Mouse (Mus musculus) MEL (cell line): ENCODE data around the gene Rxrb. TPM values are rescaled to one million over a fixed set of nuclear protein-coding genes. Genes with fewer than 3 reads are reported as not detected.

Source experiments
- DNase-seq: peaks from one replicate; pipeline ENCODE4 v3.0.0; 2011; ENCODE audit warnings: low read depth, low spot score
- H3K27ac ChIP-seq: 2 replicates; pipeline ENCODE4 v1.5.1; 2012; ENCODE audit warnings: low read depth, mild to moderate bottlenecking, control low read depth, low read length, moderate library complexity; ENCODE audit not compliant: control insufficient read depth
- H3K27me3 ChIP-seq, 2 experiments: fragments of 150-350 bp in 1 of 2; sonication (generic) in 1 of 2; 2 replicates each; pipeline ENCODE4 v1.6.1; 2012; ENCODE audit warnings: low read length in 2 of 2, mild to moderate bottlenecking in 2 of 2, improper control_type of control experiment in 1 of 2, moderate library complexity in 1 of 2; ENCODE audit not compliant: insufficient read depth in 2 of 2, control insufficient read depth in 1 of 2
- H3K36me3 ChIP-seq, 2 experiments: 2 replicates each; pipeline ENCODE4 v1.6.1; 2012 to 2014; ENCODE audit warnings: low read length in 2 of 2, improper control_type of control experiment in 1 of 2, inconsistent platforms in 1 of 2, mild to moderate bottlenecking in 1 of 2; ENCODE audit not compliant: insufficient read depth in 2 of 2, control insufficient read depth in 1 of 2
- H3K4me1 ChIP-seq, 2 experiments: fragments of 150-350 bp in 1 of 2; sonication (generic) in 1 of 2; 2 replicates each; pipeline ENCODE4 v1.6.1; 2012; ENCODE audit warnings: low read length in 2 of 2, improper control_type of control experiment in 1 of 2, mild to moderate bottlenecking in 1 of 2; ENCODE audit not compliant: insufficient read depth in 2 of 2, control insufficient read depth in 1 of 2
- H3K4me3 ChIP-seq, 2 experiments: fragments of 150-350 bp in 1 of 2; sonication (generic) in 1 of 2; 2 replicates each; pipeline ENCODE4 v1.5.1; 2012; ENCODE audit warnings: low read depth in 2 of 2, low read length in 2 of 2, mild to moderate bottlenecking in 2 of 2, moderate library complexity in 2 of 2, control low read depth in 1 of 2, improper control_type of control experiment in 1 of 2; ENCODE audit not compliant: control insufficient read depth in 1 of 2, insufficient read depth in 1 of 2
- H3K79me2 ChIP-seq: 2 replicates; pipeline ENCODE4 v1.6.1; 2012; ENCODE audit warnings: mild to moderate bottlenecking, low read length, moderate library complexity; ENCODE audit not compliant: control insufficient read depth, poor library complexity, insufficient read depth
- H3K9ac ChIP-seq: 2 replicates; pipeline ENCODE4 v1.6.1; 2012; ENCODE audit warnings: low read depth, mild to moderate bottlenecking, control low read depth, low read length, moderate library complexity; ENCODE audit not compliant: control insufficient read depth, poor library complexity, severe bottlenecking
- H3K9me3 ChIP-seq: fragments of 150-350 bp; sonication (generic); replicated peaks from 2 replicates; pipeline ENCODE4 v1.6.1; 2012; ENCODE audit warnings: mild to moderate bottlenecking, low read length, improper control_type of control experiment, moderate library complexity; ENCODE audit not compliant: insufficient read depth
- CTCF ChIP-seq, 3 experiments: IDR thresholded peaks in 2 of 3; conservative IDR thresholded peaks in 1 of 3; 2 replicates each; pipeline ENCODE4 v1.5.1; 2011 to 2012; ENCODE audit warnings: low read length in 3 of 3, low read depth in 2 of 3, mild to moderate bottlenecking in 2 of 3, improper control_type of control experiment in 1 of 3, inconsistent platforms in 1 of 3, mixed read lengths in 1 of 3, moderate library complexity in 1 of 3; ENCODE audit not compliant: control insufficient read depth in 1 of 3, insufficient read depth in 1 of 3, poor library complexity in 1 of 3, severe bottlenecking in 1 of 3
- E2F4 ChIP-seq: IDR thresholded peaks from 2 replicates; pipeline ENCODE4 v1.6.1; 2011; ENCODE audit warnings: low read depth, low read length, improper control_type of control experiment, borderline replicate concordance
- ETS1 ChIP-seq: IDR thresholded peaks from 2 replicates; pipeline ENCODE4 v1.6.1; 2012; ENCODE audit warnings: low read depth, mild to moderate bottlenecking, inconsistent platforms, low read length, improper control_type of control experiment, moderate library complexity
- GABPA ChIP-seq: IDR thresholded peaks from 2 replicates; pipeline ENCODE4 v1.6.1; 2012; ENCODE audit warnings: low read depth, mild to moderate bottlenecking, inconsistent platforms, low read length, improper control_type of control experiment, moderate library complexity
- HCFC1 ChIP-seq: IDR thresholded peaks from 2 replicates; pipeline ENCODE4 v1.6.1; 2012; ENCODE audit warnings: low read depth, mild to moderate bottlenecking, inconsistent platforms, low read length, improper control_type of control experiment, moderate library complexity
- MXI1 ChIP-seq: IDR thresholded peaks from 2 replicates; pipeline ENCODE4 v1.6.1; 2011; ENCODE audit warnings: mild to moderate bottlenecking, low read depth, low read length, improper control_type of control experiment
- MYB ChIP-seq: IDR thresholded peaks from 2 replicates; pipeline ENCODE4 v1.6.1; 2011; ENCODE audit warnings: mild to moderate bottlenecking, low read depth, low read length, improper control_type of control experiment
- MYC ChIP-seq: IDR thresholded peaks from 2 replicates; pipeline ENCODE4 v1.6.1; 2011; ENCODE audit warnings: low read depth, mild to moderate bottlenecking, low read length, improper control_type of control experiment, moderate library complexity
- POLR2AphosphoS2 ChIP-seq: IDR thresholded peaks from 2 replicates; pipeline ENCODE4 v1.6.1; 2011; ENCODE audit warnings: low read length, improper control_type of control experiment
- RAD21 ChIP-seq: IDR thresholded peaks from 2 replicates; pipeline ENCODE4 v1.6.1; 2011; ENCODE audit warnings: mild to moderate bottlenecking, low read depth, low read length, improper control_type of control experiment
- SIN3A ChIP-seq: IDR thresholded peaks from 2 replicates; pipeline ENCODE4 v1.6.1; 2012; ENCODE audit warnings: low read length, improper control_type of control experiment, inconsistent platforms
- SMC3 ChIP-seq: IDR thresholded peaks from 2 replicates; pipeline ENCODE4 v1.6.1; 2011; ENCODE audit warnings: low read depth, low read length, improper control_type of control experiment
- TBP ChIP-seq: IDR thresholded peaks from 2 replicates; pipeline ENCODE4 v1.8.0; 2011; ENCODE audit warnings: low read depth, low read length, improper control_type of control experiment
- USF1 ChIP-seq: IDR thresholded peaks from 2 replicates; pipeline ENCODE4 v1.6.1; 2014; ENCODE audit warnings: low read depth, mild to moderate bottlenecking, inconsistent platforms, low read length, improper control_type of control experiment, moderate library complexity
- ZNF384 ChIP-seq: IDR thresholded peaks from 2 replicates; pipeline ENCODE4 v1.6.1; 2012; ENCODE audit warnings: low read depth, mild to moderate bottlenecking, inconsistent platforms, low read length, improper control_type of control experiment
- polyA plus RNA-seq, 2 experiments: library from polyadenylated mRNA; stranded (reverse) in 1 of 2; unstranded in 1 of 2; fragments of >175 nt in 1 of 2; fragments of >200 nt in 1 of 2; gene quantifications; 2 replicates each; pipeline versions ENCODE4 v1.2.1 to v1.2.4; 2012; ENCODE audit warnings: low replicate concordance in 2 of 2, low read depth in 1 of 2; ENCODE audit not compliant: insufficient read length in 2 of 2, insufficient read depth in 1 of 2, missing spikeins in 1 of 2
- total RNA-seq: library from RNA; depleted of rRNA; stranded (reverse); fragments of 300-350 nt; gene quantifications from 2 replicates; pipeline ENCODE4 v1.2.3, GENCODE M21; 2012

Rxrb gene
- total and polyA plus RNA-seq, 3 experiments: 37.6 to 63.4 TPM; not detected in 1

DNA sequence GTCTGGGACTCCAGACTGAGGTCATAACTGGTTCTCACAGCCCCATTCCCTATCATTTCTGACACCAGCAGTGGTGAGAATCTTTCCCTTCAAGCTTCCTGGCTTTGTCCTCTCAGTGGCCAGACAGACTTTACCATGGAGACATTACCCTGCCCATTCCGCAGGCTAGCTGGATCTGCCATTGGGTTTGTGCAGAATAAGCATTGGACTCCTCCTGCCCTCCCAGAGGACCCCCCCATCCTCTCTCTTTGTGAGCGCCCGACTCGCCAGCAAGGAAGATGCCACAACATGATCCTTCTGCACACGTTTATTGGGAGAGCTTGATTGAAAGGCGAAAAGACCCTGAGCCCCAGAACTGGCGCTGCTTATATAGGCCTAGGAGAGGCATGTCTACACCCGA lies 18.2 kb upstream of the Rxrb start:
- Histone ChIP-seq H3K79me2 (no peaks in the 10 kb centered on the region), H3K27me3 (no peaks in the 10 kb centered on the region), H3K36me3 (no peaks in the 10 kb centered on the region), H3K4me3 (no peak overlapping the region), H3K4me1 (no peaks in the 10 kb centered on the region), H3K9me3 (no peaks in the 10 kb centered on the region), H3K27ac (no peak overlapping the region), H3K9ac (no peak overlapping the region)
- DNase-seq: no peak
- TF ChIP-seq GABPA (no peak), ZNF384 (no peak), MYB (no peak), RAD21 (no peak), ETS1 (no peak), MYC (no peak), E2F4 (no peak), HCFC1 (no peak), SMC3 (no peak), TBP (no peak), CTCF (IDR thresholded peaks at IDR 0.05 in 2 of 3, conservative IDR thresholded peaks at IDR 0.05 in 1 of 3; ENCODE audit: control insufficient read depth in 1 of 3, insufficient read depth in 1 of 3, low read depth in 2 of 3, low read length in 3 of 3, poor library complexity in 1 of 3, severe bottlenecking in 1 of 3) (no peak), SIN3A (no peak)

DNA sequence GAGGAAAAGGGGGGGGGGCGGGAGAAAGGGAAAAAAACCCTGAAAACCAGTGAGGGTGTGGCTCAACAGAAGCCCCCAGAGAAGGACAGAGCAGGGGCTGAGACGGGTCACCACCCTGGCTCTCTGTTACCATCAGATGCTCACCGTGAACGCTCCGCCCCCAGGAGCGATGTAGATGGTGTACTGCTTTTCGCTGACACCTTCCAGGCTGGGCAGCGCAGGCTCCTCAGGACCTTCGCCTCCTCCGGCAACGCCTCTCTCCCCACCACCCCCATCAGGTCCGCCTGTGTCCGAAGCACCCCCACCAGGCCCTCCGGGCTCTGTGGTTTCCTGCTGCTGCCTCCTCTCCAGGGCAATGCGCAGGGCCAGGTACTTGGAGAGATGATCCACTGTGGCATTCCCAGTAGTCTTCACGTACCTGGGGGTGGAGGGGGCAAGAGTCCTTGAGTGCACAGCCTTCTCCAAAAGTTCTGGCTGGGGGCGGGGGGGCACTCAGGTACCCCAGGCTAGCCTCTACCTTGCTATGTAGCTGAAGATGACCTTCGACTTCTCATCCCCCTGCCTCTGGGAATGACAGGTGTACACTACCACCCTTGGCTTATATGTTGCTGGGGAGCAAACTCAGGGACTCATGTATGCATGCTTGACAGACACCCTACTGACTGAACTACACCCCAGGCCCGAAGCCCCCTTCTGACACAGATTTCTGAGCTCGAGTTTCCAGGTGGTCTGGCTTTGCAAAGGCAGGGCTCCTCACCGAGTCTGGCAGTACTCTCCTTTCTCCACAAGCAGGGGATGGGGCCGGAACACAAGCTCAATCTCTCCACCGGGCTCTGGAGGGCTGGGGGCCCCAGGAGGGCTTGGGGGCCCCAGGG lies 9.8 kb upstream of the Rxrb start:
- H3K9ac ChIP-seq: no peak overlapping the region
- H3K9me3 ChIP-seq: no peaks in the 10 kb centered on the region
- TF ChIP-seq USF1: no peak
- no peak for TF ChIP-seq MXI1
- no peak for TF ChIP-seq CTCF (IDR thresholded peaks at IDR 0.05 in 2 of 3, conservative IDR thresholded peaks at IDR 0.05 in 1 of 3; ENCODE audit: control insufficient read depth in 1 of 3, insufficient read depth in 1 of 3, low read depth in 2 of 3, low read length in 3 of 3, poor library complexity in 1 of 3, severe bottlenecking in 1 of 3)
- no peak for TF ChIP-seq ETS1
- no peak for TF ChIP-seq E2F4
- no peak for TF ChIP-seq POLR2AphosphoS2
- H3K27me3 ChIP-seq: no peaks in the 10 kb centered on the region
- peak; percentile 5 for DNase-seq
- H3K4me3 ChIP-seq: no peak overlapping the region
- no peak overlapping the region for H3K27ac ChIP-seq
- peaks cover 0 to 7% of the 10 kb centered on the region in 2 experiments; a peak in 2 of 4 replicates for H3K36me3 ChIP-seq
- H3K79me2 ChIP-seq: peaks cover 12% of the 10 kb centered on the region
- H3K4me1 ChIP-seq: peaks cover 0 to 12% of the 10 kb centered on the region in 2 experiments; a peak in 1 of 4 replicates
